Mouse (Mus musculus) MEL (cell line): ENCODE measurements around the gene Maco1.

ENCODE experiments used
- CTCF ChIP-seq, 3 experiments: IDR thresholded peaks in 2 of 3; conservative IDR thresholded peaks in 1 of 3; 2 replicates each; pipeline ENCODE4 v1.5.1; 2011 to 2012; ENCODE audit warnings: low read length in 3 of 3, low read depth in 2 of 3, mild to moderate bottlenecking in 2 of 3, improper control_type of control experiment in 1 of 3, inconsistent platforms in 1 of 3, mixed read lengths in 1 of 3, moderate library complexity in 1 of 3; ENCODE audit not compliant: control insufficient read depth in 1 of 3, insufficient read depth in 1 of 3, poor library complexity in 1 of 3, severe bottlenecking in 1 of 3
- POLR2A ChIP-seq, 2 experiments: IDR thresholded peaks; 2 replicates each; pipeline ENCODE4 v1.6.1; 2011 to 2012; ENCODE audit warnings: low read length in 2 of 2, mild to moderate bottlenecking in 2 of 2, control low read depth in 1 of 2, improper control_type of control experiment in 1 of 2, low read depth in 1 of 2, moderate library complexity in 1 of 2; ENCODE audit not compliant: control insufficient read depth in 1 of 2, insufficient read depth in 1 of 2, poor library complexity in 1 of 2
- TCF12 ChIP-seq: IDR thresholded peaks from 2 replicates; pipeline ENCODE4 v1.6.1; 2014; ENCODE audit warnings: low read depth, mild to moderate bottlenecking, inconsistent platforms, low read length, improper control_type of control experiment, moderate library complexity
- UBTF ChIP-seq: IDR thresholded peaks from 2 replicates; pipeline ENCODE4 v1.6.1; 2012; ENCODE audit warnings: low read depth, mild to moderate bottlenecking, inconsistent platforms, low read length, improper control_type of control experiment, moderate library complexity, borderline replicate concordance; ENCODE audit not compliant: insufficient read depth
- ZMIZ1 ChIP-seq: IDR thresholded peaks from 2 replicates; pipeline ENCODE4 v1.6.1; 2012; ENCODE audit warnings: low read depth, mild to moderate bottlenecking, inconsistent platforms, low read length, improper control_type of control experiment, moderate library complexity

GRCm38 (mm10) chr4:134796581-134797361, 56.4 kb downstream of the Maco1 start:
- TF ChIP-seq CTCF (IDR thresholded peaks at IDR 0.05 in 2 of 3, conservative IDR thresholded peaks at IDR 0.05 in 1 of 3; ENCODE audit: control insufficient read depth in 1 of 3, insufficient read depth in 1 of 3, low read depth in 2 of 3, low read length in 3 of 3, poor library complexity in 1 of 3, severe bottlenecking in 1 of 3): no peak
- TF ChIP-seq TCF12: no peak
- no peak for TF ChIP-seq UBTF
- TF ChIP-seq POLR2A (IDR thresholded peaks at IDR 0.05; ENCODE audit: control insufficient read depth in 1 of 2, insufficient read depth in 1 of 2, low read depth in 1 of 2, low read length in 2 of 2, poor library complexity in 1 of 2): no peak
- TF ChIP-seq ZMIZ1: no peak
